Mouse (Mus musculus): Measurements from ENCODE around the gene Hist1h3g. TPM values are rescaled to one million over a fixed set of nuclear protein-coding genes. Genes with fewer than 3 reads are reported as not detected.

The Hist1h3g gene
- polyA plus RNA-seq, 1 experiment, result 496 TPM

- H3K27me3 ChIP-seq (ENCODE audit: control insufficient read depth, insufficient read depth, low read length), result no peaks in the 10 kb centered on the region
- no peak for TF ChIP-seq POLR2A (IDR thresholded peaks at IDR 0.05; ENCODE audit: control insufficient read depth, extremely low read depth, insufficient read depth, low read length, poor library complexity)
- no peak for TF ChIP-seq CTCF (IDR thresholded peaks at IDR 0.05; ENCODE audit: borderline replicate concordance, control insufficient read depth, extremely low read depth, insufficient read depth, low read length, poor library complexity)
- no peaks in the 10 kb centered on the region for H3K36me3 ChIP-seq (ENCODE audit: control insufficient read depth, insufficient read depth, low read length)
- no peak for DNase-seq
- H3K4me1 ChIP-seq (replicated peaks; ENCODE audit: control insufficient read depth, insufficient read depth, low read length), result peaks cover 11% of the 10 kb centered on the region
- H3K4me3 ChIP-seq (ENCODE audit: control insufficient read depth, insufficient read depth, low read length), result no peak overlapping the region
- H3K27ac ChIP-seq (ENCODE audit: control insufficient read depth, insufficient read depth, low read length), result peak overlapping the region; percentile 75
These were observed 48.3 kb downstream of the Hist1h3g start for GRCm38 (mm10) chr13:23583387-23584068.

GRCm38 (mm10) chr13:23584331-23584730 is 49.1 kb downstream of the Hist1h3g start:
- DNase-seq, result no peak
- no peak for TF ChIP-seq POLR2A (IDR thresholded peaks at IDR 0.05; ENCODE audit: control insufficient read depth, extremely low read depth, insufficient read depth, low read length, poor library complexity)
- no peak for TF ChIP-seq CTCF (IDR thresholded peaks at IDR 0.05; ENCODE audit: borderline replicate concordance, control insufficient read depth, extremely low read depth, insufficient read depth, low read length, poor library complexity)
- Histone ChIP-seq H3K27ac (ENCODE audit: control insufficient read depth, insufficient read depth, low read length) (peak overlapping the region; percentile 99), H3K4me3 (ENCODE audit: control insufficient read depth, insufficient read depth, low read length) (no peak overlapping the region), H3K36me3 (ENCODE audit: control insufficient read depth, insufficient read depth, low read length) (no peaks in the 10 kb centered on the region), H3K27me3 (ENCODE audit: control insufficient read depth, insufficient read depth, low read length) (no peaks in the 10 kb centered on the region), H3K4me1 (replicated peaks; ENCODE audit: control insufficient read depth, insufficient read depth, low read length) (peaks cover 11% of the 10 kb centered on the region)

- WGBS, result 0% methylated on average over 21 of the region's 21 CpGs
- Histone ChIP-seq H3K4me1 (replicated peaks; ENCODE audit: control insufficient read depth, insufficient read depth, low read length) (peaks cover 11% of the 10 kb centered on the region), H3K27ac (ENCODE audit: control insufficient read depth, insufficient read depth, low read length) (peak overlapping the region; percentile 99), H3K4me3 (ENCODE audit: control insufficient read depth, insufficient read depth, low read length) (peak overlapping the region; percentile 62), H3K27me3 (ENCODE audit: control insufficient read depth, insufficient read depth, low read length) (no peaks in the 10 kb centered on the region), H3K36me3 (ENCODE audit: control insufficient read depth, insufficient read depth, low read length) (no peaks in the 10 kb centered on the region)
- DNase-seq, result peak; percentile 71
- TF ChIP-seq CTCF (IDR thresholded peaks at IDR 0.05; ENCODE audit: borderline replicate concordance, control insufficient read depth, extremely low read depth, insufficient read depth, low read length, poor library complexity), result no peak
- no peak for TF ChIP-seq POLR2A (IDR thresholded peaks at IDR 0.05; ENCODE audit: control insufficient read depth, extremely low read depth, insufficient read depth, low read length, poor library complexity)
These were observed 49.8 kb downstream of the Hist1h3g start for GRCm38 (mm10) chr13:23585029-23585441.

Other genes starting within 250 kb of the Hist1h3g start
- gene Zfp322a, start 166.2 kb upstream of the Hist1h3g start, polyA plus RNA-seq (2012; rRNA removed), result 2.4 and 3.7 TPM in 2 replicates
- gene Abt1, start 111.6 kb upstream of the Hist1h3g start, polyA plus RNA-seq (2012; rRNA removed), result 4.2 and 4.5 TPM in 2 replicates
- gene Btn1a1, start 69.5 kb upstream of the Hist1h3g start, polyA plus RNA-seq (2012; rRNA removed), result 0.05 and 0.15 TPM in 2 replicates
- gene Btn2a2, start 46.6 kb upstream of the Hist1h3g start, polyA plus RNA-seq (2012; rRNA removed), result 0.23 and 0.27 TPM in 2 replicates
- 150 and 182 TPM in 2 replicates for gene Hist1h4h, start 4.4 kb upstream of the Hist1h3g start, polyA plus RNA-seq (2012; rRNA removed)
- gene Hist1h2af, start 1.5 kb upstream of the Hist1h3g start, polyA plus RNA-seq (2012; rRNA removed), result 4,070 and 5,945 TPM in 2 replicates
- gene Hist1h2bh, start 8.0 kb downstream of the Hist1h3g start, polyA plus RNA-seq (2012; rRNA removed), result 37.8 and 51.2 TPM in 2 replicates
- 72.3 and 87.8 TPM in 2 replicates for gene Hist1h3f, start 8.6 kb downstream of the Hist1h3g start, polyA plus RNA-seq (2012; rRNA removed)
- 208 and 221 TPM in 2 replicates for gene Hist1h4f, start 16.2 kb downstream of the Hist1h3g start, polyA plus RNA-seq (2012; rRNA removed)
- gene Hist1h1d, start 17.8 kb downstream of the Hist1h3g start, polyA plus RNA-seq (2012; rRNA removed), result 1.9 and 2.9 TPM in 2 replicates
- 245 and 339 TPM in 2 replicates for gene Hist1h3e, start 26.9 kb downstream of the Hist1h3g start, polyA plus RNA-seq (2012; rRNA removed)
- 174 and 210 TPM in 2 replicates for gene Hist1h2ae, start 35.8 kb downstream of the Hist1h3g start, polyA plus RNA-seq (2012; rRNA removed)
- 523 and 578 TPM in 2 replicates for gene Hist1h2bg, start 36.0 kb downstream of the Hist1h3g start, polyA plus RNA-seq (2012; rRNA removed)
- gene Hist1h2bf, start 38.8 kb downstream of the Hist1h3g start, polyA plus RNA-seq (2012; rRNA removed), result 277 and 362 TPM in 2 replicates
- 76.8 and 109 TPM in 2 replicates for gene Hist1h2ad, start 39.0 kb downstream of the Hist1h3g start, polyA plus RNA-seq (2012; rRNA removed)
- gene Hist1h3d, start 40.3 kb downstream of the Hist1h3g start, polyA plus RNA-seq (2012; rRNA removed), result 161 and 207 TPM in 2 replicates
- 115 and 120 TPM in 2 replicates for gene Hist1h4d, start 46.2 kb downstream of the Hist1h3g start, polyA plus RNA-seq (2012; rRNA removed)
- gene Hist1h2be, start 85.7 kb downstream of the Hist1h3g start, polyA plus RNA-seq (2012; rRNA removed), result 14.4 and 19.9 TPM in 2 replicates
- gene Hist1h1e, start 87.1 kb downstream of the Hist1h3g start, polyA plus RNA-seq (2012; rRNA removed), result 9.4 and 18.5 TPM in 2 replicates
- gene Hist1h2ac, start 148.5 kb downstream of the Hist1h3g start, polyA plus RNA-seq (2012; rRNA removed), result 11.0 and 12.9 TPM in 2 replicates
- 153 and 154 TPM in 2 replicates for gene Hist1h2bc, start 148.8 kb downstream of the Hist1h3g start, polyA plus RNA-seq (2012; rRNA removed)
- 0.11 TPM in 1 of 2 replicates, not detected in the other for gene Hist1h1t, start 160.4 kb downstream of the Hist1h3g start, polyA plus RNA-seq (2012; rRNA removed)
- gene Hist1h4c, start 163.0 kb downstream of the Hist1h3g start, polyA plus RNA-seq (2012; rRNA removed), result 69.8 and 70.6 TPM in 2 replicates
- gene Hfe, start 175.4 kb downstream of the Hist1h3g start, polyA plus RNA-seq (2012; rRNA removed), result 9.8 and 13.5 TPM in 2 replicates
- 40.9 and 48.1 TPM in 2 replicates for gene Hist1h1c, start 203.4 kb downstream of the Hist1h3g start, polyA plus RNA-seq (2012; rRNA removed)
- gene Hist1h3c, start 210.2 kb downstream of the Hist1h3g start, polyA plus RNA-seq (2012; rRNA removed), result 377 and 602 TPM in 2 replicates
- gene Hist1h2bb, start 211.3 kb downstream of the Hist1h3g start, polyA plus RNA-seq (2012; rRNA removed), result 160 and 224 TPM in 2 replicates
- 258 and 455 TPM in 2 replicates for gene Hist1h2ab, start 215.7 kb downstream of the Hist1h3g start, polyA plus RNA-seq (2012; rRNA removed)
- 529 and 561 TPM in 2 replicates for gene Hist1h3b, start 216.8 kb downstream of the Hist1h3g start, polyA plus RNA-seq (2012; rRNA removed)
- gene Hist1h4b, start 221.6 kb downstream of the Hist1h3g start, polyA plus RNA-seq (2012; rRNA removed), result 101 and 134 TPM in 2 replicates
- 295 and 320 TPM in 2 replicates for gene Hist1h4a, start 225.8 kb downstream of the Hist1h3g start, polyA plus RNA-seq (2012; rRNA removed)
- 348 and 451 TPM in 2 replicates for gene Hist1h3a, start 227.0 kb downstream of the Hist1h3g start, polyA plus RNA-seq (2012; rRNA removed)
- gene Hist1h1a, start 228.2 kb downstream of the Hist1h3g start, polyA plus RNA-seq (2012; rRNA removed), result 18.2 and 21.2 TPM in 2 replicates
- gene Trim38, start 234.5 kb downstream of the Hist1h3g start, polyA plus RNA-seq (2012; rRNA removed), result not detected in 2 replicates